Mouse (Mus musculus) frontal cortex, postnatal 25 days (tissue): Measurements from ENCODE around the gene Cd83.

ENCODE experiments used
- DNase-seq, 2 experiments: peaks; one replicate each; pipeline ENCODE4 v3.0.0; 2022; ENCODE audit warnings: low spot score in 2 of 2

The Cd83 gene

DNA sequence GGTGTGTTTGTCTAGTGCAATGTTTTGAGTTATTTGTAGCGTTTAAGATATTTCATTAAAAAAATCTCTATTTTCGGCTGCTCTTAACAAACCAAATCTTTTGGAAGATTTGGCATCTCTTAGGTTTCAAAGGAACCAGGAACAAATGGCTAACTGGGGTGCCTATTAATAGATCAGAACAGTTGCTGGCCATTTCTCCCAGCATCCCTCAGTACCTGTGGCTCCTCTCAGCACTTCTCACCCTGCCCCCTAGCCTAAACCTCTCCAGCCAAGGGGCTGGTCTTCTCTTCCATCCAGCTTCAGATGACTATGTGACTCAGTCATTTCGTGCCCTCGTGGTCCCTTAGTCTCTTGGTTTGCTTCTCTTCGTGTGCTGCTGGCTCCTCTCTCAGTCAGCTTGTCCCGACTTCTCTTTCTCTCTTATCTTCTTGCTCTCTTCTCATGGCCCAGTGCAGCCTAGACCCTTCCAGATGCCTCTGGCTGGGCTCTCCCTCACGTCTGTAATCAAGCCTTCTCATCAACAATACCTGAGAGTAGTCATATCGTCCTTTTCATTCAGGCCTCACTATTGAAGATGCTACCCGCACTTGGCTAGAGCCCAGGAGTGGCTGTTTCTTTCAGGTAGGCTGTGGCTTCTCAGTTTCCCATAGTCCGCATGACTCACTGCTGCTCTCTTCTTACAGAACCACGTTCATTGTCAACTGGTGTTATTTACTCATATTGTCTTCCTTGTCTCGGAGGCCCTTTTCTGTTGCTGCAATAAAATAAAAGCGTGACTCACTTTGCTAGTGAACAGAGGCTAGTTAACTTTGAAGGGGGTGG lies 9.8 kb upstream of the Cd83 start:
- no peak for DNase-seq

DNA sequence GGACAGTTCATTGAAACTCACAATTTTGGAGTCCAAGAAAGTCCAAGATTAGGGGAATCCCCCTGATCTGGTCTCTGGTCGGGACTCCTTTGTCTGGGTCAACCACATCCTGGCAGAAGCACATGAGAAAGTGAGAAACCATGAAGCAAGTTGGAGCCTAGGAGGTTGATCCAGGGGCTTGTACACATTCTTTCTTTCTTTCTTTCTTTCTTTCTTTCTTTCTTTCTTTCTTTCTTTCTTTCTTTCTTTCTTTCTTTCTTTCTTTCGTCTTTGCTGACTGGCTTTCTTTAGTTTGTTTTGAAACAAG lies 9.2 kb upstream of the Cd83 start:
- DNase-seq: no peak

DNA sequence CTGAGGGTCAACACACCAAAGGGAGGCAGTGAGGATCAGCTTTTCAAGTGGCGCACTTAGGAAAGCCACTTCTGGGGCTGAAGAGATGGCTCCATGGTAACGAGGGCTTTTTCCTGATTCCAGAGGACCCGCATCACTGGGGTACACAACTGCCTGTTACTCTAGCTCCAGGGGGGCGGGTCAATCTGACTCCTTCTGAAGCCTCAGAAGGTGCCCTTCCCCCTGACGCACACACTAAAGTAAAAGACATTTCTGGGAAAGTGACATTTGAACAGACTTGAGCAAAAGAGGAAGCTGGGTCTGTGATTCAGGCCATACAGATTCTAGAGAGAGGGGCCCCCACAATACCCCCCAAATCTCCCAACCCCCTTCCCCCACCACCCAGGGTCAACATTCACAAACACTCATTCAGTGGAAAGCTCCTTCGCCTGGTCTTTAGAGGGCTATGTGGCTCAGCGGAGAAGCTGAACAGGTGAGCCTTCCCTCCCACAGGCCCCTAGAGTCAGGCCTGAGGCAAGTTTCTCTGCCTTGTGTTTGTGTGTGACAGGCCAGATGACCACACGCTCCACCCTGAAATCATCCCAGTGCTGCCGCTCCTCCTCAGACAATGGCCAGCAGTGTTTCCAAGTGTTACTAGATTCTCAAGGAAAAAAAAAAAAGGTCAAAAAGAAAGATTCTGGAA lies 7.1 kb upstream of the Cd83 start:
- DNase-seq: no peak

DNA sequence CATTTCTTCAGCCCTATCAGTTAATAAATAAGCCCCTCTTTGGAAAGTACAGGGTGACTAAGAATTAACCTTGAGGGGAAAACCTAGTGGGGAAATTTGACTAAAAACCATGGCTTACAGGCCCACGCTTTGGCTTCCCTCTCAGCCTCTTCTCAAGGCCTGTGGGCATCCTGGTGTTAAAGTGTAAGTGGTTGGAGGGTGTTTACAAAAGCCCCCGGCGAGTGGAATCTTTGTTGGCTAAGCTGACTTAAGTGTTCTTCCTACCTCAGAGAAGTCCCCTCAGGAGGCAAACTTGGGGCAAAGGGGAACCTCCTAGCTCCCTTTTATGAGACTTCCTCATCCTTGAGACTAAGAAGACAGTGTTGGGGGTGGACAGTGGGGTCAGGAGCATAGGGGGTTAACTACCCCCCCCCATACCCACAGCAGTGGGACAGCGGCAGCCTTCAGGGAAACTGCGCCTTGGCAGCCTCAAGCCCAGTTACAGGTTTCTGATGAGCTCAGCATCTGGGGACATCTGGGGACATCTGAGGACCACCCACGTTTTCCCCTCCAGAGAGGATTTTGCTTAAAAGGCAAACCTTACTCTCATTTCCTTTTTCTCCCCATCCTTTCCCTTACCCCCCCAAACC lies 6.4 kb upstream of the Cd83 start:
- DNase-seq: no peak

DNA sequence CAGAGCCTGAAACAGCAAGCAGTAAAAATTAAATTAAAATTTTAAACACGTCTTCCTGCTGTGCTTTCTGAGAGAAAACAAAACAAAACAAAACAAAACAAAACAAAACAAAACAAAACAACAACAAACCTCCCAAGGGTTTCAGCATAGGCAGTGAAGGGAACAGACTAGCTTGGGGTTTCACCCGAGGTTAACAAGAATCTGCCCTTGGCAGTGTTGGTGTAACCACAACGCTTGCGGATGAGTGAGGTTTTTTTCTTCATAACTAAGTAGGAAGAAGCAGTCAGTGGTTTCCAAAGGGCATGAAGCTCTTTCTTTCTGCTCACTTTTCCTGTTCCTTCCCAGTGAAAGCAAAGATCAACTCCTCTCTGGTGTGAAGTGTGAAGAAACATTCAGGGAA lies 5.6 kb upstream of the Cd83 start:
- no peak for DNase-seq

DNA sequence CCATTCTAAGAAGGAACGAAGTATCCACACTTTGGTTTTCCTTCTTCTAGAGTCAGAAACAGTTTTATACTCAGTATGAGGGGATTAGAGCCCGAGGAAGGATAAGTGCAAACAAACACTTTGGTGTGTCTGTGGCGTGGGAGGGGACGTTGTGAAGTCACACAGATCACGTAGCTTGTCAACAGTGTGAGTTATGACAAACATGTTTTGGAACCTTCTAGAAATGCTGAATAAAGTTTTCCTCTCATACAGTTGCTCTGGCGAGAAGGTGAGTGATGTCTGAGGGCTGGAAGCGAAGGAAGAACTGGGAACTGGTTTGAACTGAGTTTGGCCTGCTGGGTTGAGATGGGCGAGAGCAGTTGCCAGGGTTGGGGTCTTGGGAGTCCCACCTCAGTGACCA lies 4.5 kb upstream of the Cd83 start:
- no peak for DNase-seq

DNA sequence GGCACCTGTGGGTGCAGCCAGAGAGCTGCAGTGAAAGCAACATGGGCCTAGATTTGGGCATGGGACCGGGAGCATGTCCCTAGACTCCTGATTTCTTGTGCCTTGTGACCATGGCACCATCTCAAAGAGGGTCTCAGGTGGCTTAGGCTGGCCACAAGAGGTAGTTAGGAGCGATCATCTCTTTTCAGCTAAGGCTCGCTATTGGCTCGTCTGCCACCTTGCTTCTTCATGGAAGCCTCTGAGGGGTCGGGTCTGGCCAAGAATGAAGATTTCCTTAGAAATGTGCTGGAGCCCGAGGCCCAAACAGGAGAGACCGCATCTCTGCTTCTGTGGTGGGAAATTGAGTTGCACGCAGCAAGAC lies 1.1 kb downstream of the Cd83 start:
- no peak for DNase-seq

DNA sequence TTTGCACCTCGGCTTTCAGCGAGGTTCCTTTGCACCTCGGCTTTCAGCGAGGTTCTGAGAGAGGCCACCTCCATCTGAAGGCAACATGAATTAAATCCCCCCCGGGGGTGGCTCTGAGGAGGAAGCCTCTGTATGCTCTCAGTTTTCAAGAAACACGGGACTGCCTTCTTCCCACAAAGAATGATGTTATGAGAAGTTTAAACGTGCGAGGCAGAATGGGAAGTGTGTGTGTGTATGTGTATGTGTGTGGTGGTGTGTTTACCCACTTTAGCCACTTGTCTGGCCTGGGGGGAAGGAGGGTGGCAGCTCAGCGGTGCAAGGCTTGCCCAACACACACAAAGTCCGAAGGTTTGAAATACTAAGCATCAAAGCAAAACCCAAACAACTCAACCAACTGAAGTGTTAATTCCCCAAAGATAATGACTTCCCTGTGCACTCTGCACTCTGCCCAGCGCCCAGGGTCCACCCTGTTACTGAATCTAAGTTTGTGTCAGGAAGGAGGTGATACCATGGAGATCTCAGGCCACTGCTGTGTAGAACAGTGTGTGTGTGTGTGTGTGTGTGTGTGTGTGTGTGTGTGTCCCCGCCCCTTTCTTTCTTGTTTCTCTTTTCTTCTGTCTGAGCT lies 1.7 kb downstream of the Cd83 start:
- DNase-seq: no peak

DNA sequence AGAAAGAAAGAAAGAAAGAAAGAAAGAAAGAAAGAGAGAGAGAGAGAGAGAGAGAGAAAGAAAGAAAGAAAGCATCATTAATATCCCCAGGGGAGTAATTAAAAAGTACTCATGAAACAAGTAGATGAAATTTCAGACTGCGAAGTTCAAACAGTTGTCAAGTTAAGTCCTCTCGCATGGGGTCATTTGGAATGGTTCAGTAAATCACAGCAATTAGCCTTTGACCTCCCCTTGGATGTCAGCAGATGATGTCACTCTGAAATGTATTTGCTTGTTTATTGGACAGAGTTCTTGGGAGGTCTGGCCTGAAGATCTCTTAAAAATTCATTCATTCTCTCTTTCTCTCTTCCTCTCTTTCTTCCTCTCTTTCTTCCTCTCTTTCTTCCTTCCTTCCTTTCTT lies 2.7 kb downstream of the Cd83 start:
- DNase-seq: no peak

DNA sequence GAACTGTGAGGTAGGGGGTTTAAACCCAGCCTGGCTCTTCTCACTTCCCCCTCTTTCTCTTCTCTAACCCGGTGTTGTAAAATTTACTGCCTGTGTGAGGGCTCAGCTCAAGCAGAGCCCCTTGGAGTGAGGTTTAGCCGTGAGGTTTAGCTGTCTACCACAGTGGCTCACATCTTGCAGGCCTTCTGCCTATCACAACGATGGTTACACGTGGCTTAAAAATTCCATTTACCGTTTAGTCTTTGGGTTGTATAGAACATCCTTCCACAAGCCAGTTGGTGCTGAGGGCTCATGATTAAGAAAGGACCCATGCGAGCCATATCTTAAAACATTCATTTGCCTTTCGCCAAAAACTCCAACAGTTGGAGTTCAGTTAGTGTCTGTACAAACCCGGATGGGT lies 3.5 kb downstream of the Cd83 start:
- no peak for DNase-seq

DNA sequence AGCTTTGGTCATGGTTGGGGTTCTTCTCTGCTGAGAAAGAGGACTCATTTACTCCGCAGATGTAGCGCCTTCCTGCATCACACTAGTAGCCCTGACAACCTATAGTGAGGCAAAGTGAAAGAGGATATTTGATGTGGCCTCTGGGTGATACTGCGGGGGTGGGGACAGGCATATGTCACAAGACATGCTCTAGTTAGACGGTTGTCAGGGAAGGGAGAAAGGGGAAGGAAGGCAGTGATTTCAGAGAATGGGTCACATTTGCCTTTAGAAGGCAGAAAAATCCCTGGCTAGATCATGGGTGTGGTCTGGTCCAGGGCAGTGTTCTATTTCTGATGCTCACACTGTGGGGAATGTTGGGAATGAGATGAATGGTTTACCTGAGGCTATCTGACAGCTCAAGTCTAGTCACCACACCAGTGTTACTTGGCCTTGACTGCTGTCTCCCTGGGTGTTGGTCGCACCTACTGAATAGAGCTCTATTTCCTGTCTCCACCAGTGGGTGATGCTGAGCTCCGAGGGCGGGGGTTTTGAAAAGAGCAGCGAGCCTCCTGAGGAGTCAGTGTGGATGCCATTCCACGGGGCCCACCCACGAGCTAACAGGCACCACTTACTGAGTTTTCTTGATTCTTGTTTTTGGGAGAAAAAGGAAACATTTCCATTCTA lies 4.5 kb downstream of the Cd83 start:
- DNase-seq: no peak

DNA sequence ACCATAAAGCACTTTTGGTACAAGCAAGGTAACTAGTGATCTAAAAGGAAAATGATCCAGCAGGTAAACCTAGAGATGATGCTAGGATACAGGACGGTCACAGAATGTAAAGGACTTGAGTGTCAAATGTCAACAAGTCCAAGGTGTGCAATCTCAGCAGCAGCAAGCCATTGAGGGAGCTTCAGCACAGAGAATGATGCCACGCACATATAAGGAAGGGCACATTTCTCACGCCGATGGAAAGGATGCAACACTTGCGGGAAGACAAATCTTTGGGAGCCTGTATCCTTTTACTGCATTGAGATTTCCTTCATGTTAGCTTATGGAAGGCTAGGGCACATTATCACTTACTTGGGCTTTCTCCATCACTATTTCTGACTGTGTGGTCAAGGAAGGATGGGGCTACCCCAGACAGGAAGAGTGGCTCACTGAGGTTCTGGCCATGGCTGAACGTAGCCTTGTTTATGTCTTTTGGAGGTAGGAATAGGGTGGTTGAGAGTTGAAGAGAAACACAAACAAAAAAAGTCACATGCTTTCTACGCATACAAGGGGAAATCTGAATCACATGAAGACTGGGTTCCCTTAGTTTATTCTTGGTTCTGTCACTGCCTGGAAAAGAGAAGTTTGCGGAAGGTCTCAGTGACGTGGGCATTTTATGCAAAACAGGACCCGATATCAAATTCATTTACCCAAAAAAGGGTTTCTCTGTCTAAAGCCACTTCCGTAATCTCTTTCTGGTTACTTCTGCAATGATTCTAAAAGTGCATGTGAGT lies 5.8 kb downstream of the Cd83 start:
- no peak for DNase-seq

DNA sequence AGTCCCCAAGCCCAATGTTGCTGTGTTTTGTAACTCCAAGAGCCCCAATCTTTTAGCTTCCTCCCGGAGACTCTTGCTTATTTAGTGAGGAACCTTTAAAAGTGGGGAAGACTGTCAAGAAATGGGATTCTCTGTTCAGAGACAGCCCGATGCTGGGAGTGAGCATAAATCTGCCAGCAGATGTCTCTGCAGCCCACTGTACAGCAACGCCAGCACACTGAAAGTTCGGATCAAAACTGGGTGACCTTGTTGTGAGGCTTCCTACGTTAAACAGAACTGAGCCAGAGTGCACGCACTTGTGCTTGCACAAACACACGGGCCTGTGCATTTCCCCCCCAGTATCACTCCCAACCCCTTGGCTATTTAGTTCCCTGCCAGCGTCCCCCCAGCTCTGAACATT lies 10.8 kb downstream of the Cd83 start:
- peak in 1 of 2 experiments; percentile 21 for DNase-seq

DNA sequence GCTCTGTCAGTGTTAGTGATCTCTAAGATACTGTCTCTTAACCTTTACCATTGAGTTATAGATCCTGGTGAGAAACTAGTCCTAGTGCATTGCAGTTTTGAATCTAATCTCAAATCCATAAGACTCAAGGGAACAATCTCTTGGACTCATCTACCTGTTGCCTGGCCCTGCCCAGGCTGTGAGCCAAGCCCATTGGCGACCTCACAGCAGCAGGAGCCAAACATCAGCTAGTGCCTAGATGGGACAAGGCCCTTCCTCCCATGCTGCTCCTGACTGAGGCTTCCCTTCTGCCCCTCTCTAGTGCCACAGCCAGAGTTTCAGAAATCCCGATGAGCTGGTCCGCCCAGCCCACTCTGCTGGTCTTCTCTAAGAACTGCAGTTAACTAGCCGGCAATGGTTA lies 14.1 kb downstream of the Cd83 start:
- no peak for DNase-seq

DNA sequence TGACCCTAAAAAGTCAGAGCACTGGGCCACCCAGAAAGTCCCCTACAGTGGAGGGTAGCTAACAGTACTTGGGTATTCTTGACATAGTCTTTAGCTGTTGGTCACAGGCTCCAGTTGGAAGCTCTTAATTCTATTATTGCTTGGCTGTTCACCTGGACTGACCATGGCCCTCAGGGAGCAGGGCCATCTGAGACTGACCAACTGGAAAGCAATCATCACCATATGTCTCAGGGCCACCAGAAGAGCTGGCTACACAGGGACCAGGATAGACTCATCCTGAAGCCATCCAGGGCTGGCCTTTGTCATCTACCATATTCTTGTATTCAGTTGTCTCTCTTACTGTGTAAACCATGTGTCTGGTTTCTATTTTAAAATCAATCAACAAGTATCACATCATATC lies 15.6 kb downstream of the Cd83 start:
- DNase-seq: no peak

DNA sequence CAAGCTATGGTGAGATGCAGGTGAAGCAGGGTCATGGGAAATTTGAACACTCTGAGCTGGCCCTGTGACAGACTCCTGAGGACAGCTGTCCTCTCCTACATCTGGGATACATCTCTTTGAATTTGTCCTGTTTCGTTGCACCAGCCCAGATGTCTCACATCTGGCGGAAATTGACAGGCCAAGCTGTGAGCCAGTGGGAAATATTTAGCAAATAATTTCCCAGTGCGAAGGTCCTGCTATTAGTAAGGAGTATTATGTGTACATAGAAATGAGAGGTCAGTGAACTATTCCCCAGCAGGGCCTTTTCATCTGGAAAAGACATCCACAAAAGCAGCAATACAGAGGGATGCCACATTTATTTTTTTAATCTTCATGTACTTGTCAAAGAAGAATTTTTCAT lies 17.4 kb downstream of the Cd83 start:
- no peak for DNase-seq

DNA sequence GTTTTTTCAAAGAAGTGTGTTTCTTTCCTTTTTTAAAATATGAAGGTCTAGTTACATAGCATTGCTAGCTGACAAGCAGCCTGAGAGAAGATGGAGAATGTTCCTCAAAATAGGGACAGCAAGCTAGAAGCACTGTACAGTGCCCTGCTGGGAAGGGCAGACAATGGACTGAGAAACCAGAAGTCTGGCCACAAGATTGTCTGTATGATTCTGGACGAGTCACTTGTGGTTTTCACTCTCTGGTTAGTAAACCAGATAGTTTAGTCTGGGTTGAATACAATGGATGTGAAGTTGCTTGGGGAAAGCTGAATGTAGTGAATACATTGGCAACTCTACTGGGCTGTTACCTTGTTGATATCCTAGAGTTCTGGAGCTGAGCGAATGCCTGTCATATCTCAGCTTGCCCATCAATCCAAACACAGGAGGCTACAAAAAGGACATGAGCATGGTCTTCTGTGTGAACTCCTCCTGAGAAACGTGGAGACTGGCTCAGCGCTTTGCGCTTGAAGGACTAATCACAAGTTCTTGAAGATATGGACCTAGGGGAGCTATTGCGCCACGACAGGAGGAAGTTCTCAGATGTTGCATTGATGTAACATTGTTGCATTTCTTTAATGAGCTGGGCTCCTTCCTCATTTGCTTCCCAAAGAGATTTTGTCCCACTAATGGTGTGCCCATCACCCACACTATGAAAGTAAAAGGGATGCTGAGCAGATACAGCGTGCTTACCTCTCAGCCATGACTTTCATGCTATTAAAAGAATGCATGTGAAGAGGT lies 18.0 kb downstream of the Cd83 start:
- DNase-seq: no peak

DNA sequence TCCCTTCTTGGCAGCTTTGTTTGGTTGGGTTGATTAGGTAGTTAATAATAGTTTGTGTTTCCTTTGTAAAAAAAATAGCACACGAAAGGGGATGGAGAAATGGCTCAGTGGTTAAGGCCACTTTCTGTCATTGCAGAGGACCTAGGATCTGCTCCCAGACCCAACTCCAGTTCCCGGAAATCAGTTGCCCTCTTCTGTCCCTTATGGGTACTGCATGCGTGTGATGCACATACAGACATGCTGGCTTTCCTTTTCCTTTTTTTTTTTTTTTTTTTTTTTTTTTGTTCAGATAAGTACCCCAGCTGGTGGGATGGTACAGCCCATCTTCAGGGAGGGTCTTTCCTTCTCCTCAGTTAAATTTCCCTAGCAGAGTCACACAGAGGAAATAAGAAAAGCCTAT lies 20.1 kb downstream of the Cd83 start:
- DNase-seq: no peak

DNA sequence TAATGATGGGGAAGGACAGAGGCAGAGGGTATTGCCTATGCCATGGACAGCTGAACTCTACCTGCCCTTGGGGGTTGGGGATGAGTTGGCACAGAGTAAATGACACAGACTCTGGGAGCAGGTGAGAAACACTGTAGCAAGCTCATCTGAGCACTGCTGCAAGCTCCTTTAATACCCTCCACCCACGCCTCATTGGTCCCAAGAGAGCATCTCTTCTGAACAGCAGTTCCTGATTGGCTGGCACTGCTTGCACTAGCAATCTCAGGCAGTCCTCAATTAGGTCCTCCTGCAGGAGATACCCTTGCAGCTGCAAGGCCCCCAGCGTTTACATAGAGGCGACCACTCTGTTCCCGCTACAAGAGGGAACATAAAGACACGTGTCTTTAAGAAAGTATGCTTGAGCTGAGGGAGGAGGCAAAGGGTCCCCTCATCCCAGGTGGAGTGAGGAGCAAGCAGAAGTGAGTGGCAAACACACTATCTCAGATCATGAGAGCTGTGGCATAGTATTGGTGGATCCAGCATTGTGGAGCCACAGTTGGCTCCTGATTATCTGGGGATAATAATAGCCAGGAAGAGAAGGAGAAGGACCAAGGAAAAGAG lies 20.7 kb downstream of the Cd83 start:
- no peak for DNase-seq
